Mouse (Mus musculus) left cerebral cortex, adult 11 months (tissue): ENCODE measurements around the gene Syce1.

Experiments used
- DNase-seq: peaks from one replicate; pipeline ENCODE4 v3.0.0; 2022; ENCODE audit warnings: low spot score

The Syce1 gene

GRCm38 (mm10) chr7:140787406-140788052 is at the start of gene Syce1:
Gene Syce1 (minus strand): TSS chr7:140787852.
- DNase-seq, result no peak

GRCm38 (mm10) chr7:140836243-140837115 is 48.8 kb upstream of the Syce1 start:
- no peak for DNase-seq

- no peak for DNase-seq
These were observed 48.1 kb upstream of the Syce1 start for GRCm38 (mm10) chr7:140835758-140836087.

GRCm38 (mm10) chr7:140834968-140835757 is 47.5 kb upstream of the Syce1 start, which contains the start of gene Urah:
Gene Urah (plus strand): TSS chr7:140835018.
- no peak for DNase-seq

- DNase-seq, result no peak
These were observed 45.7 kb upstream of the Syce1 start for GRCm38 (mm10) chr7:140833341-140833740.

- no peak for DNase-seq
These were observed 43.8 kb upstream of the Syce1 start for GRCm38 (mm10) chr7:140831447-140831846.

- peak; percentile 66 for DNase-seq
These were observed 40.7 kb upstream of the Syce1 start for GRCm38 (mm10) chr7:140828171-140828881.

- no peak for DNase-seq
These were observed 35.1 kb upstream of the Syce1 start for GRCm38 (mm10) chr7:140822731-140823130.

- peak; percentile 67 for DNase-seq
These were observed 34.1 kb upstream of the Syce1 start, which contains the start of gene Zfp941 for GRCm38 (mm10) chr7:140821653-140822329. Gene Zfp941 (minus strand): TSS chr7:140822178.

- DNase-seq, result no peak
These were observed 33.6 kb upstream of the Syce1 start for GRCm38 (mm10) chr7:140821305-140821652.

- no peak for DNase-seq
These were observed 32.5 kb upstream of the Syce1 start for GRCm38 (mm10) chr7:140820173-140820572.

GRCm38 (mm10) chr7:140812850-140813249 is 25.2 kb upstream of the Syce1 start:
- no peak for DNase-seq

- DNase-seq, result no peak
These were observed 24.1 kb upstream of the Syce1 start for GRCm38 (mm10) chr7:140811714-140812113.

GRCm38 (mm10) chr7:140810496-140810895 is 22.8 kb upstream of the Syce1 start:
- no peak for DNase-seq

GRCm38 (mm10) chr7:140805704-140806103 is 18.1 kb upstream of the Syce1 start:
- DNase-seq, result peak; percentile 58

GRCm38 (mm10) chr7:140802629-140803028 is 15.0 kb upstream of the Syce1 start:
- no peak for DNase-seq

GRCm38 (mm10) chr7:140798212-140798611 is 10.6 kb upstream of the Syce1 start:
- no peak for DNase-seq

- DNase-seq, result no peak
These were observed 10.0 kb upstream of the Syce1 start for GRCm38 (mm10) chr7:140797619-140798018.

GRCm38 (mm10) chr7:140793541-140793940 is 5.9 kb upstream of the Syce1 start:
- no peak for DNase-seq

- no peak for DNase-seq
These were observed 392 bp upstream of the Syce1 start for GRCm38 (mm10) chr7:140788053-140788435.

- no peak for DNase-seq
These were observed 7.1 kb downstream of the Syce1 start for GRCm38 (mm10) chr7:140780548-140780947.
